Mouse (Mus musculus) embryonic facial prominence, embryonic 11.5 days (tissue): Measurements from ENCODE around the gene Lrrc20. TPM values are rescaled to one million over a fixed set of nuclear protein-coding genes. Genes with fewer than 3 reads are reported as not detected.

Experiments
- ATAC-seq: fragments of 200-750 bp; cut with Nextera tagmentation; replicated peaks from 2 replicates; pipeline ENCODE4 v1.8.0; 2017; ENCODE audit warnings: low read depth; ENCODE audit not compliant: insufficient number of reproducible peaks, low FRiP score, low TSS enrichment
- DNase-seq: peaks from one replicate; pipeline ENCODE4 v3.0.0-alpha.2; 2015; ENCODE audit warnings: low spot score
- H3K27ac ChIP-seq: fragments of 300-500 bp; sonication (generic); replicated peaks from 2 replicates; pipeline ENCODE4 v1.5.1; 2014; ENCODE audit warnings: mild to moderate bottlenecking, low read depth, low read length, control low read depth
- H3K27me3 ChIP-seq: fragments of 300-500 bp; sonication (generic); 2 replicates; pipeline ENCODE4 v1.6.1; 2014; ENCODE audit warnings: mild to moderate bottlenecking, low read length, moderate library complexity, mixed read lengths; ENCODE audit not compliant: control insufficient read depth, insufficient read depth
- H3K36me3 ChIP-seq: fragments of 300-500 bp; sonication (generic); replicated peaks from 2 replicates; pipeline ENCODE4 v1.6.1; 2014; ENCODE audit warnings: low read depth, mild to moderate bottlenecking, low read length, moderate library complexity, mixed read lengths; ENCODE audit not compliant: control insufficient read depth, insufficient read depth
- H3K4me1 ChIP-seq: fragments of 300-500 bp; sonication (generic); 2 replicates; pipeline ENCODE4 v1.6.1; 2014; ENCODE audit warnings: low read length, mixed read lengths; ENCODE audit not compliant: control insufficient read depth, insufficient read depth
- H3K4me2 ChIP-seq: fragments of 300-500 bp; sonication (generic); 2 replicates; pipeline ENCODE4 v1.6.1; 2014; ENCODE audit warnings: low read depth, mild to moderate bottlenecking, control low read depth, low read length, moderate library complexity
- H3K4me3 ChIP-seq: fragments of 300-500 bp; sonication (generic); 2 replicates; pipeline ENCODE4 v1.5.1; 2014; ENCODE audit warnings: low read depth, low read length, control low read depth
- H3K9ac ChIP-seq: fragments of 300-500 bp; sonication (generic); replicated peaks from 2 replicates; pipeline ENCODE4 v1.6.1; 2014; ENCODE audit warnings: mild to moderate bottlenecking, control low read depth, low read length
- H3K9me3 ChIP-seq: fragments of 300-500 bp; sonication (generic); replicated peaks from 2 replicates; pipeline ENCODE4 v1.6.1; 2016; ENCODE audit warnings: mild to moderate bottlenecking, low read length, inconsistent platforms, mixed read lengths; ENCODE audit not compliant: control insufficient read depth
- WGBS: fragments of 180-500 bp; shearing (Covaris S2); extraction: QIAGEN DNeasy Blood & Tissue Kit; methylation state at CpG from one replicate; pipeline ENCODE4 v1.1.7; 2014; 5-methylcytosine and 5-hydroxymethylcytosine counted together
- polyA plus RNA-seq: library from polyadenylated mRNA; unstranded; fragments of >200 nt; fragmentation: Nextera tagmentation; extraction: Ambion mirVana; gene quantifications from 2 replicates; pipeline ENCODE4 v1.2.1, GENCODE M21; 2014

Lrrc20 gene
- 11.1 and 11.6 TPM in 2 replicates for polyA plus RNA-seq

- no peaks in the 10 kb centered on the region for H3K27me3 ChIP-seq
- peak within 1 kb of the TSS; percentile 44 for H3K27ac ChIP-seq
- DNase-seq (peak; percentile 98), ATAC-seq (peak; percentile 95)
- H3K9ac ChIP-seq, result peak within 1 kb of the TSS; percentile 72
- under 1% methylated on average over 68 of the region's 70 CpGs for WGBS
- peak within 1 kb of the TSS; percentile 75 for H3K4me3 ChIP-seq
- H3K36me3 ChIP-seq, result no peaks in the 10 kb centered on the region
- no peaks in the 10 kb centered on the region for H3K9me3 ChIP-seq
- H3K4me1 ChIP-seq, result no peaks in the 10 kb centered on the region
- H3K4me2 ChIP-seq, result peak within 1 kb of the TSS; percentile 88
Measured at GRCm38 (mm10) chr10:61475594-61476439, at the start of gene Lrrc20. Lrrc20 (plus strand) TSS chr10:61475801.

- Histone ChIP-seq H3K4me1 (no peaks in the 10 kb centered on the region), H3K27me3 (no peaks in the 10 kb centered on the region), H3K36me3 (peaks cover under 1% of the 10 kb centered on the region), H3K9me3 (no peaks in the 10 kb centered on the region), H3K27ac (no peak overlapping the region), H3K9ac (no peak overlapping the region), H3K4me3 (no peak overlapping the region), H3K4me2 (no peak overlapping the region)
- 53% methylated on average over 2 of the region's 2 CpGs for WGBS
- no peak for ATAC-seq
- no peak for DNase-seq
Measured at GRCm38 (mm10) chr10:61426251-61426757, 49.3 kb upstream of the Lrrc20 start.

GRCm38 (mm10) chr10:61427951-61428350, 47.6 kb upstream of the Lrrc20 start:
- 92% methylated on average over 6 of the region's 6 CpGs for WGBS
- Histone ChIP-seq H3K9me3 (no peaks in the 10 kb centered on the region), H3K36me3 (peaks cover 6% of the 10 kb centered on the region), H3K4me2 (no peak overlapping the region), H3K27ac (no peak overlapping the region), H3K4me3 (no peak overlapping the region), H3K4me1 (no peaks in the 10 kb centered on the region), H3K9ac (no peak overlapping the region), H3K27me3 (no peaks in the 10 kb centered on the region)
- DNase-seq (no peak), ATAC-seq (no peak)

GRCm38 (mm10) chr10:61428416-61428815, 47.2 kb upstream of the Lrrc20 start:
- Histone ChIP-seq H3K36me3 (peaks cover 8% of the 10 kb centered on the region), H3K27me3 (no peaks in the 10 kb centered on the region), H3K4me3 (no peak overlapping the region), H3K27ac (no peak overlapping the region), H3K9ac (no peak overlapping the region), H3K4me1 (no peaks in the 10 kb centered on the region), H3K4me2 (no peak overlapping the region), H3K9me3 (no peaks in the 10 kb centered on the region)
- no peak for DNase-seq
- WGBS, result 63% methylated on average over 4 of the region's 4 CpGs
- ATAC-seq, result no peak

- no peak for DNase-seq
- Histone ChIP-seq H3K4me3 (no peak overlapping the region), H3K9me3 (no peaks in the 10 kb centered on the region), H3K36me3 (peaks cover 14% of the 10 kb centered on the region), H3K27me3 (no peaks in the 10 kb centered on the region), H3K9ac (no peak overlapping the region), H3K4me1 (no peaks in the 10 kb centered on the region), H3K4me2 (no peak overlapping the region), H3K27ac (no peak overlapping the region)
- 85% methylated on average over 5 of the region's 5 CpGs for WGBS
- no peak for ATAC-seq
Measured at GRCm38 (mm10) chr10:61429043-61429442, 46.6 kb upstream of the Lrrc20 start.

GRCm38 (mm10) chr10:61431375-61431774, 44.2 kb upstream of the Lrrc20 start:
- Histone ChIP-seq H3K4me3 (no peak overlapping the region), H3K27ac (no peak overlapping the region), H3K27me3 (no peaks in the 10 kb centered on the region), H3K36me3 (peaks cover 14% of the 10 kb centered on the region), H3K4me1 (no peaks in the 10 kb centered on the region), H3K9ac (no peak overlapping the region), H3K9me3 (no peaks in the 10 kb centered on the region), H3K4me2 (no peak overlapping the region)
- DNase-seq, result no peak
- no peak for ATAC-seq
- 92% methylated on average over 9 of the region's 9 CpGs for WGBS

- H3K27me3 ChIP-seq, result no peaks in the 10 kb centered on the region
- WGBS, result 78% methylated on average over 7 of the region's 7 CpGs
- DNase-seq (no peak), ATAC-seq (no peak)
- no peak overlapping the region for H3K4me3 ChIP-seq
- H3K9me3 ChIP-seq, result no peaks in the 10 kb centered on the region
- H3K4me1 ChIP-seq, result 0 out of 2 replicates have a peak, but pooled peaks cover 3% of the 10 kb centered on the region
- H3K9ac ChIP-seq, result no peak overlapping the region
- no peak overlapping the region for H3K27ac ChIP-seq
- H3K4me2 ChIP-seq, result no peak overlapping the region
- no peaks in the 10 kb centered on the region for H3K36me3 ChIP-seq
Measured at GRCm38 (mm10) chr10:61440202-61440800, 35.3 kb upstream of the Lrrc20 start.

GRCm38 (mm10) chr10:61443456-61443855, 32.1 kb upstream of the Lrrc20 start:
- H3K9ac ChIP-seq, result no peak overlapping the region
- no peak for DNase-seq
- H3K9me3 ChIP-seq, result no peaks in the 10 kb centered on the region
- H3K4me2 ChIP-seq, result no peak overlapping the region
- 0 out of 2 replicates have a peak, but pooled peaks cover 3% of the 10 kb centered on the region for H3K4me1 ChIP-seq
- ATAC-seq, result no peak
- 50% methylated on average over 6 of the region's 6 CpGs for WGBS
- no peaks in the 10 kb centered on the region for H3K27me3 ChIP-seq
- no peak overlapping the region for H3K4me3 ChIP-seq
- no peaks in the 10 kb centered on the region for H3K36me3 ChIP-seq
- H3K27ac ChIP-seq, result no peak overlapping the region
